Mouse (Mus musculus): ENCODE measurements around the gene E130114P18Rik.

- TF ChIP-seq CTCF (IDR thresholded peaks at IDR 0.05; ENCODE audit: control insufficient read depth, insufficient read depth, insufficient replicate concordance, low read depth, low read length) = no peak
- TF ChIP-seq POLR2A (IDR thresholded peaks at IDR 0.05; ENCODE audit: control insufficient read depth, low read depth, low read length) = no peak
Measured at GRCm38 (mm10) chr4:97733392-97733791, 44.5 kb downstream of the E130114P18Rik start.
